Mouse (Mus musculus): ENCODE measurements around the gene Ptpn22. TPM values are rescaled to one million over a fixed set of nuclear protein-coding genes. Genes with fewer than 3 reads are reported as not detected.

Ptpn22 gene
- polyA plus RNA-seq (2014; fragmentation: Illumina TruSeq; extraction: RNeasy Lipid Tissue Mini Kit (QIAGEN cat#74804); ENCODE audit: low read depth, low replicate concordance) = 0.99 TPM

DNA sequence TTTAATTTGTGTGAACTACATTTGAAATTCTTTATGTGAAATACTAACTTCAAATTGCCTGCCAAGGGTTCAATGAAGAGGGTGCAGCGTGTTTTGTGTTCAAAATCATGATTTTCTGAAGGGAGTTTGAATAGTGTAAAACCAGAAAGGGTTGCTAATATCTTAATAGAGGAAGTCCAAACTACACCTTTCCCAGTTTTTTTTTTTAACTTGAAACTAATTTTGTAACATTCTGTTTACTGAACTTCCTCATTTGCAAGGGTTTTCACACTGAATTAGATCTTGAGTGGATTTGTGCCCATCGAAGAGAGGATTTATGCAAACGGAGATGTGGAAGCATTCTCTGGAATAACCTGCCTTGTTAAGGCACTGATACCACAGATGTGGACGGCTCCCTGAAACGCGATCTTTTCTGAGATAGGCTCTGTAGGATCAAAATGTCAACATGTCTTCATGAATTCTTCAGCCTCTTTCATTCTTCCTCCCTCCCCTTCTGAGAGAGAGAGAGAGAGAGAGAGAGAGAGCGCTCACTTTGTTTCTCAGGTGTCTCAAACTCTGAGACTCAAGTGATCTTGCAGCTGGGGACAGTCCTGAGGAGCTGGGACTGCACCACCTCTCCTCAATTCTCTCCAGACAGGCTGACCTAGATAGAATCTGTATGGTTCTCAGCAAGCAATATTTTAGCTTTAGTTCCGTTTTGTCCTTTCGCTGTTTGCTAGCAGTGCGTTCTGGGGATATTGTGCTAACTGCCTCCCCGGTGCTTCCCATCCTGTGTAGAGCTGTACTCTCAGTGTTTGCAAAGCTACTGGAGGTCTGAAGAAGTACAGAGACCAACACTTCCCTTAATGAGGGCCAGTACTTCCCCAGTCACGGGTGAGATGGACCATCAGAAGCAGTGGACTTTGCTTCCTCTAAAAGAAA lies at the start of gene Ptpn22:
Ptpn22 (plus strand) TSS at position 915 of the 921 bp plus-strand sequence.

DNA sequence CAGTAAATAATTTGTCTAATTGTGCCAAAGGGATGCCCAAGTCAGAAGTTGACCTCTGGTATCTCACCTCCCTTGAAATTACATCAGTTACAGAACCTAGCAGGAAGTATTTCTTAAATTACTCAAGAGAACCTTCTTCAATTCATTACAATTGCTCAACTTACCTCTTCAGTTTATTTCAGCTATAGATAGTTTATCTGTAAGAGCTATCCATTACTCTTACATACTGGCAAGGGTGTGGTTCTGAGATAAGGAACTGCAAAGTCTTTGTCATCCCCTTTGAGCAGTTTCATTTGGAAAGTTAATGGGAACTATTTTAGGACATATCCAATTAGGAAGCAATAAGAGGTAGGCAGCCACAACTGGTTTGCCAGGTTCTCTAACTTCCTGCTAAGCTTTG lies 27.2 kb upstream of the Ptpn22 start, which contains the start of gene Bcl2l15:
Bcl2l15 (plus strand) TSS at position 176 of the 400 bp plus-strand sequence.

DNA sequence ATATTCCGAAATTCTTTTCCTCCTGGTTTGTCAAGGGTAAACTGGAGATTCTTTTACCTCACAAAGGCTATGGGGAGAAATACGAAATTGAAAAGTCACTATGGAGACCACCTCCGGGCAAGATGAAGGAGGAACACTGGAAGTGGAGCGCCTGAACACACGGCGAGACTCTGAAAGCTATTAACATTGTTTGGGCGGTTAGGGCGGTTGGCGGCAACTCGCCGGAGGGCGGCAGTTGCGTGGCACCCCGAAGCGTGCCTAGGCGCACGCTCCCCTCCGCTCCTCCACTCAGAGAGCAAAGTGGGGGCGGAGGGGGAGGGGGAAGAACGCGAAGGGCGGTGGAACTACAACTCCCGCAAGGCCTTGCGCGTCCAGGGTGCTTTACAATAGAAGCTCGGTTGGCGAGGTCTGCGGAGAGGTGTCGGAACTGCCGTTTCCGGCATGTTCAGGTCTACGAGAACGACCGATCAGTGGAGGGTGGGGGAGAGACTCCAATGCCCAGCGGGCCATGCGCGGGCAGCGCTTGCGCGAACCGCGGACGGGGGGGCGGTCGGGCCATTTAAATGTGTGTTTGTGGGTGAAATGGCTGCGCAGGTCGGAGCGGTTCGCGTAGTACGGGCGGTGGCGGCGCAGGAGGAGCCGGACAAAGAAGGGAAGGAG lies 54.5 kb downstream of the Ptpn22 start, which contains the start of gene Rsbn1:
Rsbn1 (plus strand) TSS at position 111 of the 660 bp plus-strand sequence.

Other genes starting within 250 kb of the Ptpn22 start
- not detected for gene Atg4a-ps, start 213.7 kb upstream of the Ptpn22 start, polyA plus RNA-seq (2014; fragmentation: Illumina TruSeq; extraction: RNeasy Lipid Tissue Mini Kit (QIAGEN cat#74804); ENCODE audit: low read depth, low replicate concordance)
- gene Olfml3, start 121.8 kb upstream of the Ptpn22 start, polyA plus RNA-seq (2014; fragmentation: Illumina TruSeq; extraction: RNeasy Lipid Tissue Mini Kit (QIAGEN cat#74804); ENCODE audit: low read depth, low replicate concordance) = 9.0 TPM
- gene Gm10964, start 120.4 kb upstream of the Ptpn22 start, polyA plus RNA-seq (2014; fragmentation: Illumina TruSeq; extraction: RNeasy Lipid Tissue Mini Kit (QIAGEN cat#74804); ENCODE audit: low read depth, low replicate concordance) = not detected
- 32.5 TPM for gene Hipk1, start 68.2 kb upstream of the Ptpn22 start, polyA plus RNA-seq (2014; fragmentation: Illumina TruSeq; extraction: RNeasy Lipid Tissue Mini Kit (QIAGEN cat#74804); ENCODE audit: low read depth, low replicate concordance)
- gene Dclre1b, start 50.4 kb upstream of the Ptpn22 start, polyA plus RNA-seq (2014; fragmentation: Illumina TruSeq; extraction: RNeasy Lipid Tissue Mini Kit (QIAGEN cat#74804); ENCODE audit: low read depth, low replicate concordance) = 3.5 TPM
- 18.4 TPM for gene Ap4b1, start 50.3 kb upstream of the Ptpn22 start, polyA plus RNA-seq (2014; fragmentation: Illumina TruSeq; extraction: RNeasy Lipid Tissue Mini Kit (QIAGEN cat#74804); ENCODE audit: low read depth, low replicate concordance)
- not detected for gene Gm43064, start 50.2 kb upstream of the Ptpn22 start, polyA plus RNA-seq (2014; fragmentation: Illumina TruSeq; extraction: RNeasy Lipid Tissue Mini Kit (QIAGEN cat#74804); ENCODE audit: low read depth, low replicate concordance)
- not detected for gene Bcl2l15, start 27.2 kb upstream of the Ptpn22 start, polyA plus RNA-seq (2014; fragmentation: Illumina TruSeq; extraction: RNeasy Lipid Tissue Mini Kit (QIAGEN cat#74804); ENCODE audit: low read depth, low replicate concordance)
- gene Rsbn1, start 54.3 kb downstream of the Ptpn22 start, polyA plus RNA-seq (2014; fragmentation: Illumina TruSeq; extraction: RNeasy Lipid Tissue Mini Kit (QIAGEN cat#74804); ENCODE audit: low read depth, low replicate concordance) = 7.3 TPM
- 8.5 TPM for gene Phtf1, start 108.3 kb downstream of the Ptpn22 start, polyA plus RNA-seq (2014; fragmentation: Illumina TruSeq; extraction: RNeasy Lipid Tissue Mini Kit (QIAGEN cat#74804); ENCODE audit: low read depth, low replicate concordance)

All from heart, adult 10 weeks (tissue).